Mouse (Mus musculus) adrenal gland, postnatal 36 days (tissue): Measurements from ENCODE around the gene 4930544D05Rik. TPM values are rescaled to one million over a fixed set of nuclear protein-coding genes. Genes with fewer than 3 reads are reported as not detected.

Experiments used
- DNase-seq, 2 experiments: peaks; one replicate each; pipeline ENCODE4 v3.0.0; 2021; ENCODE audit warnings: mixed read lengths in 1 of 2
- total RNA-seq, 2 experiments: library from RNA; stranded (reverse); gene quantifications; 2 replicates each; pipeline ENCODE4 v1.2.3; 2021

The 4930544D05Rik gene
- total RNA-seq, 2 experiments from 2014 or later, result not detected

GRCm38 (mm10) chr11:70643051-70643450 is 27.4 kb downstream of the 4930544D05Rik start:
- no peak for DNase-seq

GRCm38 (mm10) chr11:70644564-70645103 is 29.0 kb downstream of the 4930544D05Rik start:
- DNase-seq, result no peak

DNA sequence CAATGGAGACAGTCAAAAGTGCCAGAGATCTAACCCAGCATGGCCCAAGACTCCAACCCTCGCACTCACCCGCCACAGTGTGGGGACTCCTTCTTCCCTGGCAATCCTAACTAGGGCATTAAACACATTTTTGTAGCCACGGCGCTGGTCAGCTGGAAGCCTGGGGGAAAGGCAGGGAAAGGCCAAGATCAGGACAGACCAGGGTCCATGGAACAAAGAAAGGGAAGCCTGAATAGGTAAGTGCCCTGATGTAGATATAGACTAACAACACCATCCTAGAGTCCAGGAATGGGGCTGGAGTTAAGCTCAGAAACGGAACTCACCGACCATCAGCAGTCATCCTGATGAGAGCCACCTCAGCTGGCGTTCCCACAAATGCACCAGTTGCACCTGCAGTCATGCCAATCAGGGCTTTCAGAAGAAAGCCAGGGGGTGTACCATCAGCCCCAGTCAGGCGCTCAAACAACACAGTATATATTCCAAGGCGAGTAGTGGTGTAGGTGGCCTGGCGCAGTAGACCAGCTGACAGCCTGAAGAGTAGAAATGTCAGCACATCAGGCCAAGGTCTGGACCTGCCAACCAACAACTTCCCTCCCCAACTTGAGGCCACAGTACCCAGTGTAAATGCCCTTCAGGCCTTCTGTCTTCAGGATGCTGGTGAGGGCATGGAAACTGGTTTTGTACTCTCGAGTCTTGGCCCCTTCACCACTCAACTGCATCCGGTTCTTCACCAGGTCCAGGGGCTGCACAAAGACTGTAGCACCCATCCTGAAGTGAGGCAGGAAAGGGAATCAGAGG is 30.0 kb downstream of the 4930544D05Rik start:
- no peak for DNase-seq

DNA sequence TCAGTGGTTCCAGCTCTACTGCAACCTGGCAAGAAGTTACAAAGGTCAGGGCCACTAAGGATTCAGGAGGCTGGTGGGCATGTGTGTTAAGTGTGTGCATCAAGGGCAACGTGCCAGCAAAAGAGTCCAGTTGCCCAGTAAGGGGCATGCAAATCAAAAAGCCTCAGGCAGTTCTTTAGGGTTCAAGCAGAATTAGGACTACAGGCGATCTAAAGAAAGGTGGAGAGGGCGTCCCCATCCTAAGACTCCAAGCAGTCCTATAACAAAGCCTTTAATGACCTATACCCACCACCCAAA is 30.6 kb downstream of the 4930544D05Rik start:
- DNase-seq, result no peak

- peak; percentile 96 to 97 for DNase-seq
Measured at GRCm38 (mm10) chr11:70646691-70647650, 31.3 kb downstream of the 4930544D05Rik start, which contains the start of the genes Rnf167 and Slc25a11. TSS of gene Rnf167 (plus strand) at chr11:70647235. TSS of gene Slc25a11 (minus strand) at chr11:70647479.

- peak; percentile 53 to 58 for DNase-seq
Measured at GRCm38 (mm10) chr11:70647716-70648420, 32.2 kb downstream of the 4930544D05Rik start.

- no peak for DNase-seq
Measured at GRCm38 (mm10) chr11:70648512-70648911, 32.9 kb downstream of the 4930544D05Rik start.

DNA sequence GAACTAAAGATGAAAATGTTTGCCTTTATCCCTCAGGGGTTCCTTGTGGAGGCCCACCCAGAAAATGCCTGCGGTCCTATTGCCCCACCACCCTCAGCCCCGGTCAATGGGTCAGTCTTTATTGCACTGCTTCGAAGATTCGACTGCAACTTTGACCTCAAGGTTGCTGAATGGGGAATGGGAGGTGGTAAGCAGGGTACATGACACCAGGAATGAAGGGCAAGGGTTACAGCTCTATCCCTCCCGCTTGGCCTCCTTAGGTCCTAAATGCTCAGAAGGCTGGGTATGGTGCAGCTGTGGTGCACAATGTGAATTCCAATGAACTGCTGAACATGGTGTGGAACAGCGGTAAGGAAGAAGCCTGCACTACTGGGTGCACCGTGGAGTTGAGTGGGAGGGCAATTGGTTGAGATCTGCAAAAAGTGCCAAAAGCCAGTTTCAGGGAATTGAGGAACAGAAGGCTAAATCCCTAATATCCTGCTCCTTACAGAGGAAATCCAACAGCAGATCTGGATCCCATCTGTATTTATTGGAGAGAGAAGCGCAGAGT is 33.6 kb downstream of the 4930544D05Rik start:
- no peak for DNase-seq

DNA sequence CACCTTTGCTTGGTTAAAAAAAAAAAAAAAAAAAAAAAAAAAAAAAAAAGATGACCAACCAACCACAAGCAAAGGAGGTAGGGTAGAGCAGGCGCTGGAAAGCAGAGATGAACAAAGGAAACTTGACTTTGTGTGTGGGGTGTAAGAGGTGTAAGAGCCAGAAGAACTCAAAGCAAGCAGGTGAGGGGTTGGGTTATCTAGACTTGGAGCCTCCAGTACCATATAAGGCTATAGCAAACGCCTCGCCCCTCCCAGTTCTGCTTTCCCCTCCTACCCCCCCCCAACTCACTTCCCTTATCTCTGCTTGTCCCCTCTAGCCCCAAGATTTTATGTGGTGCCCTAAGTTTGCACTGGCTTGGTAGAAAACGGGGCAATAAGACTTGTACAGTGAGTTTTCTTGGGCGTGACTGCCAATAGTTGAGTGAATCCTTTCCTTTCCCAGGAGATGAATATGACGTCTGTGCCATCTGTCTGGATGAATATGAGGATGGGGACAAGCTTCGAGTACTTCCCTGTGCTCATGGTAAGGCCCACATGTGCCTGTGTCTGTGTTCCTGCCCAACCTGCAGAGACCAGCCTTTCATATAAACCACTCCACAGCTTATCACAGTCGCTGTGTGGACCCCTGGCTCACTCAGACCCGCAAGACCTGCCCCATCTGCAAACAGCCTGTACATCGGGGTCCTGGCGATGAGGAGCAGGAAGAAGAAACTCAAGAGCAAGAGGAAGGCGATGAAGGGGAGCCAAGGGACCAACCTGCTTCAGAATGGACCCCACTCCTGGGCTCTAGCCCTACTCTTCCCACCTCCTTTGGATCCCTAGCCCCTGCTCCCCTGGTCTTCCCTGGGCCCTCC is 34.9 kb downstream of the 4930544D05Rik start:
- no peak for DNase-seq

- DNase-seq, result peak; percentile 74 to 76
Measured at GRCm38 (mm10) chr11:70651391-70651790, 35.7 kb downstream of the 4930544D05Rik start.

DNA sequence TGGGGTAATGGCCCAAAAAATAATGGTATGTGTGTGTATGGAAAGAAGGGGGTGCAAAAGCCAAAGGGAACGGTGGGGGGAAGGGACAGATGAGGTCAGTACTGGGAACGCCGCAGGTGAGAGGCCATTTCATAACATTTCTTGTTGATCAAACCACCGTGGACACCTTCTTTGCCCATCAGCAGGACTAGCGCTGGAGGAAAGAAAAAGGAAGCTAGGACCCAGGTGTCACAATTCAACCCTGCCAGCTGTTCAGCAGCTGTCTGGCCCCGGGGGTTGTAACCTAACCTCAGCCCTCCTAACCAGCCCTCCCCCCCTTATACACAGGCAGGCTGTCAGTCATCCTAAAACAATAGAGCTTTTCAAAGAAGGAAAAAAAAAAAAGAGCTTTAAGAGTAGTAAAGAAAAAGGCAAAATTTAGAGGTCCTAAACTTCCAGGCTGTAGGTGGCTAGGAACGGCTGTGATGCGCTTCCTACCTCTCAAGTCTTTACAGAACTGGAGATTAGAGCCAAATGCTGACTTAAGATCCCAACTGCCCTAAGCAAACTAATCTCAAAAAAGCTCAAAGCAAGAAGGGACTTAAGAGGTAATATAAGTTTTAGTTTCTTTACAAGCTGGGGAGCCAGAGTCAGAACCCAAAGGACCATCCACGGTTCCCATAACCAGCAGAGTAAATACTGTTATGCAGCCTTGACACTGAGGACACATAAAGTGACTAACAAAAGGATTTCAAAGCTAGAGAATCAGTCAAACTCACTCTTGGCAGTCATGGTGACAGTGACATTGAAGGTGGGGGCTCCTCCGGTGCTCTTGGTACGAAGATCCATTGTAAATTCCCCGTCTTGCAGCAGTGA is 36.6 kb downstream of the 4930544D05Rik start:
- DNase-seq, result peak in 1 of 2 experiments; percentile 49

DNA sequence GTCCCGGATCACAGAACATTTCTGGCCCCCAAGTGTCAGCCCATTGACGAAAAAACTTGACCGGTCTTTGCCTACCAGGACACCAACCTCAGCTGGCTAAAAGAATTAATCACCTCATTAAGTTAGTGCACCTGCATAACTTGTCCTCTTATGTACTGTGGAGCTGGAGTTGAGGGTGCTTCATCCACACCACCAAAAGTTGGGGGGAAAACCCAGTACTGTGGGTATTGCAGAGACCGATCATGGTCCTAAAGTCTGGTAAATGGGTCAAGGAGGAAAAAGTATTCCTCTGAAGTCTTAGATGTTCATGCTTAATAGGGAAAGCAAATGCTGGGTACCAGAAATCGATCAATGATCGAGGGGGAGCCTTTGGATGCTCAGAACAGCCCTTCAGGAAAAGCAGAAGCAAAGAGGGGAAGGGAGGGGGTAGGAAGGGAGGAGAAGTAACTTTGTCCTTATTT is 37.3 kb downstream of the 4930544D05Rik start:
- no peak for DNase-seq

GRCm38 (mm10) chr11:70653345-70654197 is 37.9 kb downstream of the 4930544D05Rik start:
- DNase-seq, result peak; percentile 75 to 87

DNA sequence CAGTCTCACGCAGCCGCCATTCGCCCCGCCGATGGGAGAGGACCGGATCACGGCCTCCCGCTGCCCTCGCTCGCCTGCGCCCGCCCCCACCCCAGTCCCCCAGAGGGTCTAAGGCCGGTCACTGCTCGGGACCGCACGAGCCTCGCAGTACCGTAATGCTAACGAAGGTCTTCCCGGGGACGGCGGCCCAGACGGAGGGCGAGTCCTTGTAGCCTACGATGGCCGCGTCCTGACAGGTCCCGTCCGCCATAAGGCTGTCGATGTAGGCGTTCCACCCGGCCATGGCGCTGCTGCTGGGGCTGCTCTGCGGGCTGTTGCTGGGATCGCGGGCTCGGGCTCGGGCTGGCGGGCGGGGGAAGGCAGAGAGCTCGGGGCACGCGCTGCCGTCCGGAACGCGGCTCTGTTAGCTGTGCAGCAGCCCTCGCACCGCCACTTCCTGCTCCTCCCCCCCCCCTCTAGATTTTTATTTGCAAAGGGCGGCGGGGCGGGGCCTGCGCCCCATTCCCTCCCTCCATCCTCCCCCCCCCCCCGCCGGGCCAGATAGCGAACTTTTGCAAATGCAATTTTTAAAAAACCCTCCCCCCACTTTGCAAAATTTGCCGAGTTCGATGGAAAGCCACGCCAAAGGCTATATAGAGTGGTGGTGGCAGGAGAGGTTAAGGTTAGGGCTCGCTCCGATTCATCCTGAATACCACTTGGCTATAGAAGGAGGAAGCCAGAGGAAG is 38.7 kb downstream of the 4930544D05Rik start, which contains the start of gene Pfn1:
TSS of gene Pfn1 (minus strand) at position 447 of the 725 bp plus-strand sequence.
- DNase-seq, result peak; percentile 83 to 88

- peak; percentile 88 to 93 for DNase-seq
Measured at GRCm38 (mm10) chr11:70654923-70655570, 39.4 kb downstream of the 4930544D05Rik start.

- peak; percentile 73 to 84 for DNase-seq
Measured at GRCm38 (mm10) chr11:70655571-70656455, 40.2 kb downstream of the 4930544D05Rik start.
